Mouse (Mus musculus) ES-CJ7 (cell line): ENCODE results near the gene Zfyve16.

Experiments used
- DNase-seq: peaks from one replicate; pipeline ENCODE4 v3.0.0; 2011; ENCODE audit warnings: low read depth, low spot score

The Zfyve16 gene

DNA sequence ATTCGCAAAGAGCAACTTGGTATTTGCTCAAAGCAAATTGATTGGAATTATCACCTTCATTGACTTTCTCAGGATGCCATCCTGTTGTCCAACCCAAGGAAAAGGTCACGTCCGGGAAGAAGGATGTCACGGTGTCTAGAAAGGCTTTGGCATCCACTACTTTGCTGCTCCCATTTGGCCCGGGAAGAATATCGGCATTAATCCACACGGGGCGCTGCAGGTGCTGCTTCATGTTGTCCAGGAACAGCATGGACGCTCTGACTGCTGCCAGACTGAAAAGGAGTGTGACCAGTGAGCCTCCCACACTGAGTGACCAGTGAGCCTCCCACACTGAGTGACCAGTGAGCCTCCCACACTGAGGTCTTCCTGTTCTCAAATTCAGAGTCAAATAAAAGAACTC, 62.8 kb downstream of the Zfyve16 start:
- peak; percentile 27 for DNase-seq

DNA sequence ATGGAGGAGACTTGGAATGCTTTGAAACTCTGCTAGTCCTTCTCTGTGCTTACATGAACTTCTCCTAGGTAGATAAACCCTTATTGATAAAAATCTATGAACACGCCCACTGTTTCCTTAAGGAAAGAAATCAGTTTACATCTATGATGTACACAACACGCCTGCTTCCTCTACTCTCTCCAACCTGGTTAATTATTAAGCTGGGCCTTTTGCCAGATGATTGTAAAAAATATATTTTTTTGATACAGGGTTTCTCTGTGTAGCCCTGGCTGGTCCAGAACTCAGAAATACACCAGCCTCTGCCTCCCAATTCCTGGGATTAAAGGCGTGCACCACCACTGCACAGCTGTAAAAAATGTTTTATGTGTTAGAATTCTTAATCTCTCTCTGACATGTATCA, 66.0 kb downstream of the Zfyve16 start:
- DNase-seq = no peak

GRCm38 (mm10) chr13:92446872-92447271, 83.8 kb downstream of the Zfyve16 start:
- DNase-seq = no peak

DNA sequence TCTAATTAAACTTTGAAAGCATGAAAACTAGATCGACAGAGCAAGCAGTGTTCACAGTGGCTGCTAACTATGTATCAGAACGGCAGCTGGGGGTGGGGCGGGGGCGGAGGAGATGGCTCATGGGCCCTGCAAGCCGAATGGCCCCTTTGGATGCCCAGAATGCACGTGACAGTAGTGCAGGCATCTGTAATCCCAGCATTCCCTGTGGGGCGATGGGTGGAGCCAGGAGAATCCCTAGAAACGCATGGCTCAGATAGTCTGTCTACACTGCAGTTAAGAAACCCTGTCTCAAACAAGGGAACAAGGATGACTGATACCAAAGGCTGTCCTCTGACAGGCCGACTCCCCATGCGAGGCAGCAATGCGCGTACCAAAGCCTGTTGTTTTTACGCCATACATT, 90.4 kb downstream of the Zfyve16 start:
- DNase-seq = peak; percentile 61

- no peak for DNase-seq
These were observed 92.0 kb downstream of the Zfyve16 start for GRCm38 (mm10) chr13:92438656-92439055.
